Mouse (Mus musculus): Measurements from ENCODE around the gene Fggy.

DNA sequence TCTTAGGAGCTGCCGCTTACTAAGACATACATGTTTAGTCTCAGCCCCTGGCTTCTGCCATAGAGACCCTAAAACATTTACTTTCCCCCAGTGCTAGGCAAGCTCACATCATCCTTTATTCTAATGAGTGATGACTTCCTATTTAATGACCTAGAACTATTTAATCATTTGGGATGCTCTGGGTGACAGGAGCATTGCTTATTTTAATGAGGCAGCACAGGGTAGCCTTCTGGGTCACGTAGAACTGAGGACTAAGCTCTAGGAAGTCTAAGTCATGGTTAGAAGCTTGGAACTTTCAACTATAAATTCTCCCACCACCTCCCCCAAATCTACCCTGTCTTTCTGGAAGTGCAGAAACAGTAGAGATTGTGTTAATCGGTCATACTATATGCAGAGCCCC, 111.2 kb downstream of the Fggy start:
- TF ChIP-seq CTCF (conservative IDR thresholded peaks at IDR 0.05; ENCODE audit: low read length), result no peak
- TF ChIP-seq POU5F1 (IDR thresholded peaks at IDR 0.05; ENCODE audit: borderline replicate concordance, low read length), result no peak
